Mouse (Mus musculus): ENCODE data around the gene Apbb2.

DNA sequence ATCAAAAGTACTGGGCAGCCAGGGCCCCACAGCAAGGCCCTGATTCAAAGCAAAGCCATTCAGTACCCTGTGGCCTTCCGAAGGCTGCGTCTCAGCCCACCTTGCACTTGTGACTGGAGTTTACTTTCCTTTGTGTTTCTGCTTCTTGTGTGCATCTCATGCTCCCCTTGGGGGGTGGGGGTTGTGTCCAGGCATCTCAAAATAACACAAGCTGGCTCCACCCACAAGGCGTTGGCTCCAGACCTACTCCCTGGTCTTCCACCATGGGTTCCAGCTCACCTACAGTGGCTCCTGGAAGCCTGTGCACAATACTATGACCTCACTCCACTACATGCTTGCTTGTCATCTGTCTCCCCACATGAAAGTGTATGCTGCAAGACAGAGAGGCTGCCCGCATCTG lies 88.2 kb downstream of the Apbb2 start:
- TF ChIP-seq CTCF (IDR thresholded peaks at IDR 0.05; ENCODE audit: low read depth) (no peak), EP300 (IDR thresholded peaks at IDR 0.05; ENCODE audit: low read depth) (no peak)

Data from liver, postnatal 0 days (tissue).